Mouse (Mus musculus) thymus, adult 2 months (tissue): Measurements from ENCODE around the gene Capn9.

Source experiments
- CTCF ChIP-seq: fragments of 200-500 bp; IDR thresholded peaks from 2 replicates; pipeline ENCODE4 v1.5.1; 2012; ENCODE audit warnings: mild to moderate bottlenecking, control low read depth, low read length, moderate library complexity, borderline replicate concordance; ENCODE audit not compliant: control insufficient read depth, poor library complexity, insufficient read depth; ENCODE audit errors: extremely low read depth
- POLR2A ChIP-seq: fragments of 200-500 bp; IDR thresholded peaks from 2 replicates; pipeline ENCODE4 v1.6.1; 2012; ENCODE audit warnings: mild to moderate bottlenecking, low read length, control low read depth, moderate library complexity; ENCODE audit not compliant: control insufficient read depth, poor library complexity, insufficient read depth; ENCODE audit errors: extremely low read depth

- TF ChIP-seq CTCF (no peak), POLR2A (no peak)
Observed at GRCm38 (mm10) chr8:124542001-124542400, 33.9 kb upstream of the Capn9 start.
